Mouse (Mus musculus) C2C12 (cell line): ENCODE data around the gene Pip5k1a. TPM values are rescaled to one million over a fixed set of nuclear protein-coding genes. Genes with fewer than 3 reads are reported as not detected.

Source experiments
- H3K27me3 ChIP-seq: one replicate; pipeline ENCODE4 v1.6.1; 2011; ENCODE audit not compliant: control insufficient read depth, insufficient read depth, insufficient read length
- H3K36me3 ChIP-seq: one replicate; pipeline ENCODE4 v1.6.1; 2011; ENCODE audit not compliant: control insufficient read depth, insufficient read depth
- H3K4me3 ChIP-seq: one replicate; pipeline ENCODE4 v1.5.1; 2011; ENCODE audit warnings: mild to moderate bottlenecking, control low read depth; ENCODE audit not compliant: poor library complexity, insufficient read depth, severe bottlenecking
- H3K79me2 ChIP-seq: one replicate; pipeline ENCODE4 v1.6.1; 2011; ENCODE audit not compliant: control insufficient read depth, insufficient read depth
- H3K79me3 ChIP-seq: one replicate; pipeline ENCODE4 v1.6.1; 2011; ENCODE audit warnings: low read depth, control low read depth
- H3ac ChIP-seq: one replicate; pipeline ENCODE3; 2011; ENCODE audit warnings: low read depth; ENCODE audit not compliant: control insufficient read depth, insufficient read length
- CEBPB ChIP-seq: IDR thresholded peaks from one replicate; pipeline ENCODE4 v1.6.1; 2011; ENCODE audit warnings: low read depth, mild to moderate bottlenecking, control low read depth, moderate library complexity
- FOSL1 ChIP-seq: IDR thresholded peaks from one replicate; pipeline ENCODE4 v1.8.0; 2011; ENCODE audit warnings: mild to moderate bottlenecking, low read length; ENCODE audit not compliant: poor library complexity, insufficient read depth, severe bottlenecking
- MAX ChIP-seq: IDR thresholded peaks from one replicate; pipeline ENCODE4 v1.6.1; 2011; ENCODE audit warnings: mild to moderate bottlenecking, control low read depth
- MYOG ChIP-seq: IDR thresholded peaks from one replicate; pipeline ENCODE4 v1.6.1; 2011; ENCODE audit not compliant: control insufficient read depth, insufficient read length; ENCODE audit errors: extremely low read depth
- USF1 ChIP-seq: IDR thresholded peaks from one replicate; pipeline ENCODE4 v1.6.1; 2011; ENCODE audit warnings: low read depth, mild to moderate bottlenecking, control low read depth, moderate library complexity
- microRNA-seq: library from miRNA; unstranded; fragments of <30 nt; microRNA quantifications from one replicate; pipeline ENCODE4, GENCODE M21; 2019; ENCODE audit warnings: borderline microRNAs expressed
- polyA plus RNA-seq: library from polyadenylated mRNA; unstranded; fragments of >200 nt; fragmentation: generic; extraction: Trizol; gene quantifications from one replicate; pipeline ENCODE4 v1.2.1, GENCODE M21; 2012; ENCODE audit warnings: missing spikeins

The Pip5k1a gene
- polyA plus RNA-seq, 1 experiment, result 21.2 TPM

DNA sequence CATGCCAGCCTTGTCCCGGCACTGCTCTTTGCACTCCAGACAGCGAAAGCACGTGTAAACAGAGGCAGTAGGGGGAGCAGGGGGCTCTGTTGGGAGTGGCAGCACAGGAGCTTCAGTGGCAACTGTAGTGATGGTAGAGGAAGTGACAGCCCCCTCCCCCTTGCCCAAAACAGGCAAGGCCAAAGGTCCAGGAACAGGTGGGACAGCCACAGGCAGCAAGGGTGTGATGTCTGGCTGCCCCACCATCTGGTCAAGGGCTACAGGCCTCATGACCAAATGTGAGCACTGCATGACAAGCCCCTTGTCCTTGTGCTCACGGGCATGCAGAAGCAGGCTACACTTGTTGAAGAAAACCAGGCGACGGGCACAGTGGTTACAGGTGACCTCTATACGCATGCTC is 96.3 kb downstream of the Pip5k1a start:
- Histone ChIP-seq H3K4me3 (no peak overlapping the region), H3K36me3 (peaks cover 61% of the 10 kb centered on the region)

More for the DNA sequence above, 96.3 kb downstream of the Pip5k1a start:
- H3K79me2 ChIP-seq, result peaks cover 48% of the 10 kb centered on the region
- no peak overlapping the region for H3ac ChIP-seq
- no peaks in the 10 kb centered on the region for H3K27me3 ChIP-seq
- TF ChIP-seq FOSL1 (no peak), CEBPB (no peak), MYOG (no peak), USF1 (no peak), MAX (no peak)
- H3K79me3 ChIP-seq, result peaks cover 17% of the 10 kb centered on the region

Small RNA genes lying within 50 kb of the gene (microRNA-seq; reads per million reads assigned to microRNA genes)
- not detected for gene Mir8099-1

Other genes starting within 250 kb of the Pip5k1a start
- gene Psmb4, start 220.0 kb downstream of the Pip5k1a start, polyA plus RNA-seq, result 496 TPM
- gene Selenbp1, start 173.9 kb downstream of the Pip5k1a start, polyA plus RNA-seq, result 0.16 TPM
- gene Rfx5, start 152.9 kb downstream of the Pip5k1a start, polyA plus RNA-seq, result 3.0 TPM
- gene Pi4kb, start 132.2 kb downstream of the Pip5k1a start, polyA plus RNA-seq, result 33.2 TPM
- 15.3 TPM for gene Zfp687, start 91.5 kb downstream of the Pip5k1a start, polyA plus RNA-seq
- gene Psmd4, start 64.3 kb downstream of the Pip5k1a start, polyA plus RNA-seq, result 264 TPM
- gene Vps72, start 4.1 kb upstream of the Pip5k1a start, polyA plus RNA-seq, result 83.4 TPM
- gene Tmod4, start 17.5 kb upstream of the Pip5k1a start, polyA plus RNA-seq, result 0.23 TPM
- gene Scnm1, start 27.1 kb upstream of the Pip5k1a start, polyA plus RNA-seq, result 22.2 TPM
- 3.4 TPM for gene Lysmd1, start 27.2 kb upstream of the Pip5k1a start, polyA plus RNA-seq
- 0.21 TPM for gene Tnfaip8l2, start 35.4 kb upstream of the Pip5k1a start, polyA plus RNA-seq
- gene Sema6c, start 53.5 kb upstream of the Pip5k1a start, polyA plus RNA-seq, result 5.4 TPM
- 5.7 TPM for gene Gabpb2, start 111.0 kb upstream of the Pip5k1a start, polyA plus RNA-seq
- 80.9 TPM for gene Cdc42se1, start 121.8 kb upstream of the Pip5k1a start, polyA plus RNA-seq
- gene Mllt11, start 125.2 kb upstream of the Pip5k1a start, polyA plus RNA-seq, result 19.6 TPM
- gene Gm128, start 134.7 kb upstream of the Pip5k1a start, polyA plus RNA-seq, result 0.11 TPM
- gene Bnipl, start 144.3 kb upstream of the Pip5k1a start, polyA plus RNA-seq, result 0.34 TPM
- gene Mindy1, start 174.4 kb upstream of the Pip5k1a start, polyA plus RNA-seq, result 43.6 TPM
- gene Prune1, start 175.1 kb upstream of the Pip5k1a start, polyA plus RNA-seq, result 16.1 TPM
- gene Anxa9, start 200.2 kb upstream of the Pip5k1a start, polyA plus RNA-seq, result 1.6 TPM
- 146 TPM for gene Cers2, start 207.9 kb upstream of the Pip5k1a start, polyA plus RNA-seq